Mouse (Mus musculus): Measurements from ENCODE around the gene Mynn. TPM values are rescaled to one million over a fixed set of nuclear protein-coding genes. Genes with fewer than 3 reads are reported as not detected.
A peak's percentile ranks its signal among the peaks of the same experiment; 100 is the strongest.
"Not testable (repeated sequence)": the region's sequence is repeated elsewhere in the genome, so short reads cannot be mapped to it uniquely, and the experiment has no call there.

Mynn gene
- polyA plus RNA-seq (2016; fragmentation: Nextera tagmentation; extraction: Ambion mirVana), result 24.3 and 28.1 TPM in 2 replicates

GRCm38 (mm10) chr3:30602065-30602739, at the start of gene Mynn:
Gene Mynn, plus strand, starts transcription at chr3:30602065.
- DNase-seq (ENCODE audit: low spot score), result peak; percentile 98
- peak within 1 kb of the TSS; percentile 93 for H3K27ac ChIP-seq
- peaks cover 24% of the 10 kb centered on the region for H3K27me3 ChIP-seq (ENCODE audit: insufficient read depth, poor library complexity, severe bottlenecking)
- H3K4me3 ChIP-seq, result peak within 1 kb of the TSS; percentile 69
- WGBS, result under 1% methylated on average over 40 of the region's 40 CpGs
- H3K9me3 ChIP-seq, result no peaks in the 10 kb centered on the region
- peaks cover 29% of the 10 kb centered on the region for H3K36me3 ChIP-seq
- peaks cover 20% of the 10 kb centered on the region for H3K4me1 ChIP-seq (replicated peaks)

- Histone ChIP-seq H3K4me1 (replicated peaks) (no peaks in the 10 kb centered on the region), H3K4me3 (no peak overlapping the region), H3K27me3 (ENCODE audit: insufficient read depth, poor library complexity, severe bottlenecking) (no peaks in the 10 kb centered on the region), H3K27ac (no peak overlapping the region), H3K9me3 (no peaks in the 10 kb centered on the region), H3K36me3 (no peaks in the 10 kb centered on the region)
- 64% methylated on average over 6 of the region's 6 CpGs for WGBS
- no peak for DNase-seq (ENCODE audit: low spot score)
Measured at GRCm38 (mm10) chr3:30553741-30554140, 48.1 kb upstream of the Mynn start.

- H3K4me1 ChIP-seq (replicated peaks), result no peaks in the 10 kb centered on the region
- WGBS, result 55% methylated on average over 6 of the region's 6 CpGs
- no peak for DNase-seq (ENCODE audit: low spot score)
- no peaks in the 10 kb centered on the region; the same call in 1 of the 2 replicates for H3K27me3 ChIP-seq (ENCODE audit: insufficient read depth, poor library complexity, severe bottlenecking)
- H3K36me3 ChIP-seq, result no peaks in the 10 kb centered on the region
- no peak overlapping the region for H3K4me3 ChIP-seq
- H3K9me3 ChIP-seq, result no peaks in the 10 kb centered on the region
- no peak overlapping the region for H3K27ac ChIP-seq
Measured at GRCm38 (mm10) chr3:30560677-30561314, 41.1 kb upstream of the Mynn start.

- not testable (repeated sequence) for H3K27ac ChIP-seq; H3K9me3 ChIP-seq; H3K27me3 ChIP-seq (ENCODE audit: insufficient read depth, poor library complexity, severe bottlenecking); H3K4me3 ChIP-seq; H3K36me3 ChIP-seq; DNase-seq (ENCODE audit: low spot score); H3K4me1 ChIP-seq (replicated peaks)
- 27% methylated on average over 1 of the region's 2 CpGs for WGBS
Measured at GRCm38 (mm10) chr3:30566333-30566732, 35.5 kb upstream of the Mynn start.

GRCm38 (mm10) chr3:30573549-30573948, 28.3 kb upstream of the Mynn start:
- WGBS, result 6% methylated on average over 2 of the region's 2 CpGs
- H3K27ac ChIP-seq, result no peak overlapping the region
- H3K36me3 ChIP-seq, result no peaks in the 10 kb centered on the region
- H3K4me3 ChIP-seq, result no peak overlapping the region
- no peaks in the 10 kb centered on the region for H3K27me3 ChIP-seq (ENCODE audit: insufficient read depth, poor library complexity, severe bottlenecking)
- no peaks in the 10 kb centered on the region for H3K4me1 ChIP-seq (replicated peaks)
- no peaks in the 10 kb centered on the region for H3K9me3 ChIP-seq
- no peak for DNase-seq (ENCODE audit: low spot score)

GRCm38 (mm10) chr3:30588865-30589264, 13.0 kb upstream of the Mynn start:
- DNase-seq (ENCODE audit: low spot score), result no peak
- Histone ChIP-seq H3K9me3 (no peaks in the 10 kb centered on the region), H3K4me3 (no peak overlapping the region), H3K4me1 (replicated peaks) (no peaks in the 10 kb centered on the region), H3K27me3 (ENCODE audit: insufficient read depth, poor library complexity, severe bottlenecking) (peaks cover 5% of the 10 kb centered on the region; the same call in 1 of the 2 replicates), H3K27ac (no peak overlapping the region), H3K36me3 (no peaks in the 10 kb centered on the region)
- 86% methylated on average over 6 of the region's 6 CpGs for WGBS

- no peak overlapping the region for H3K4me3 ChIP-seq
- peaks cover 6% of the 10 kb centered on the region; the same call in 1 of the 2 replicates for H3K4me1 ChIP-seq (replicated peaks)
- peaks cover 20% of the 10 kb centered on the region for H3K27me3 ChIP-seq (ENCODE audit: insufficient read depth, poor library complexity, severe bottlenecking)
- WGBS, result 3% methylated on average over 2 of the region's 2 CpGs
- no peaks in the 10 kb centered on the region for H3K36me3 ChIP-seq
- H3K9me3 ChIP-seq, result no peaks in the 10 kb centered on the region
- no peak overlapping the region for H3K27ac ChIP-seq
- peak; percentile 37 for DNase-seq (ENCODE audit: low spot score)
Measured at GRCm38 (mm10) chr3:30592418-30592853, 9.4 kb upstream of the Mynn start.

GRCm38 (mm10) chr3:30593719-30594485, 8.0 kb upstream of the Mynn start:
- peaks cover 34% of the 10 kb centered on the region for H3K27me3 ChIP-seq (ENCODE audit: insufficient read depth, poor library complexity, severe bottlenecking)
- no peak overlapping the region for H3K4me3 ChIP-seq
- H3K27ac ChIP-seq, result no peak overlapping the region
- H3K9me3 ChIP-seq, result no peaks in the 10 kb centered on the region
- peaks cover 6% of the 10 kb centered on the region; the same call in 1 of the 2 replicates for H3K4me1 ChIP-seq (replicated peaks)
- WGBS, result 74% methylated on average over 4 of the region's 4 CpGs
- no peaks in the 10 kb centered on the region for H3K36me3 ChIP-seq
- peak; percentile 17 for DNase-seq (ENCODE audit: low spot score)

- Histone ChIP-seq H3K36me3 (no peaks in the 10 kb centered on the region), H3K4me1 (replicated peaks) (peaks cover 16% of the 10 kb centered on the region), H3K9me3 (no peaks in the 10 kb centered on the region), H3K27me3 (ENCODE audit: insufficient read depth, poor library complexity, severe bottlenecking) (peaks cover 42% of the 10 kb centered on the region), H3K27ac (peak overlapping the region; percentile 91), H3K4me3 (peak overlapping the region; percentile 81)
- WGBS, result under 1% methylated on average over 62 of the region's 62 CpGs
- DNase-seq (ENCODE audit: low spot score), result peak; percentile 65
Measured at GRCm38 (mm10) chr3:30595111-30595832, 6.6 kb upstream of the Mynn start.

- DNase-seq (ENCODE audit: low spot score), result no peak
- no peak overlapping the region for H3K27ac ChIP-seq
- WGBS, result 80% methylated on average over 7 of the region's 7 CpGs
Measured at GRCm38 (mm10) chr3:30597271-30597670, 4.6 kb upstream of the Mynn start.

GRCm38 (mm10) chr3:30599711-30600545, 1.9 kb upstream of the Mynn start, which contains the start of gene Actrt3:
Gene Actrt3, minus strand, starts transcription at chr3:30599939.
- Histone ChIP-seq H3K4me3 (peak within 1 kb of the TSS; percentile 69), H3K4me1 (replicated peaks) (peaks cover 25% of the 10 kb centered on the region), H3K36me3 (peaks cover 9% of the 10 kb centered on the region), H3K9me3 (no peaks in the 10 kb centered on the region), H3K27ac (peak within 1 kb of the TSS; percentile 69), H3K27me3 (ENCODE audit: insufficient read depth, poor library complexity, severe bottlenecking) (peaks cover 37% of the 10 kb centered on the region)
- 1% methylated on average over 32 of the region's 32 CpGs for WGBS
- DNase-seq (ENCODE audit: low spot score), result peak; percentile 57

More at GRCm38 (mm10) chr3:30597271-30597670, 4.6 kb upstream of the Mynn start:
- H3K36me3 ChIP-seq, result no peaks in the 10 kb centered on the region
- H3K4me1 ChIP-seq (replicated peaks), result peaks cover 16% of the 10 kb centered on the region
- no peaks in the 10 kb centered on the region for H3K9me3 ChIP-seq
- peaks cover 42% of the 10 kb centered on the region for H3K27me3 ChIP-seq (ENCODE audit: insufficient read depth, poor library complexity, severe bottlenecking)
- no peak overlapping the region for H3K4me3 ChIP-seq
